Mouse (Mus musculus) embryo, embryonic 10 days (tissue): ENCODE results near the gene Naaa.

ENCODE experiments used
- DNase-seq: peaks from one replicate; pipeline ENCODE4 v3.0.0-alpha.2; 2015; ENCODE audit warnings: low spot score

Naaa gene

DNA sequence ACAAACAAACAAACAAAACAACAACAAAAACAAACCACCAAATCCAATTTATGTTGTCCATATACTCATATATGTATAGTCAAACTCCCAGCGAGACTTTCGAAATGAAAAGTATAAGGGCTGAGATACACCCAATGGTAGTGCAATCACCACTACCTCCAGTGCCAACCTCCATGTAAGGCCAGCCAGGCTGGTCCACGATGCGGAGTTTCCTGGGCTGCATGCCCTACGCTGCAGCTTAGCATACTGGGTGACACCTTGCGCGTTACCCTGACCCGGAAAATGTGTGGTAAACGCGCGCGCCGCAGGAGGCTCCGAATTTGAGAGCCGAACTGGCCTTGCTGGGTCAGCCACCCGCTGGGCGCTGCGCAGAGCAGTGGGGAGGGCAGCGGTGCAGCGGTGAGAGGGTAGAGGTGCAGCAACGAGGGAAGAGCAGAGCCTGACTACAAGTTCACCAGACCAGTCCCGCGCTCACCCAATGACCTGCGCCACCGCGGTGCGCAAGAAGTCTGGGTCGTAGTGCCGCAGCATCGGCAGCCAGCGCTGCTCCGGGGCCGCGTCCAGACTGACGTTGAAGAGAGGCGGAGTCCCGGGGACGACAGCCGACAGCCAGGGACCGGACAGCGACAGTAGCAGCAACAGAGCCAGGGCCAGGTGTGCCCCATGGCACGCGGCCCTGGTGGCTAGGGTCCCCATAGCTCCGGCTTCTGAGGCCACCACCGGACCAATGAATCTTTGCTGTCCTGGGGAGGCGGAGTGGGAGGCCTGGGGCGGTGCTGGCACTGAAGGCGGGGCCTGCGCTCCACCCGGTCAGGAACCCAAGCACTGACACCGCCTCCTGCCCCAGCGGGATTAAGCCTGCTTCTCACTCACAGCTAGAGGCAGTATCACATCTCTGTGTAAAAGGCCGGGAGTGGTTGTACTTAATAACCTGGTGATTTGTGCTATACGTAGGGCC lies at the start of gene Naaa:
Gene Naaa, minus strand, starts transcription at position 734 of the 958 bp plus-strand sequence.
- DNase-seq, result peak; percentile 91

GRCm38 (mm10) chr5:92327367-92327766 lies 49.4 kb upstream of the Naaa start:
- DNase-seq, result no peak

- DNase-seq, result no peak
Observed at GRCm38 (mm10) chr5:92323264-92323663, 45.3 kb upstream of the Naaa start.

DNA sequence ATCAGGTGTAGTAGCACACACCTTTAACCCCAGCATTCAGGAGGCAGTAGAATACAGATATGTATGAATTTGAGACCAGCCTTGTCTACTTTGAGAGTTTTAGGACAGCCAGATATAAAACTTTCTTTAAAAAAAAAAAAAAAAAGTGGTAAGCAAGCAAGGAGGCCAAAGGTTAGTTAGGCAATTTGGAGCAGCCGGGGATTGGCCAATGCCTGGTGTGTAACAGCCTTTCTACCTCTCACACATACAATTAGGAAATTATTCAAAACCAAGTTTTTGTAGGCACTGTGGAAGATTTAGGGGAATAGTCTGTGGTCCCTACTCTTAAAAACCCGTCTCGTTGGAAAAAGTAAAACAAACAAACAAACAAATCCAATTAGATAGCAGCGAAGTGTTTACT lies 44.6 kb upstream of the Naaa start:
- DNase-seq, result no peak

DNA sequence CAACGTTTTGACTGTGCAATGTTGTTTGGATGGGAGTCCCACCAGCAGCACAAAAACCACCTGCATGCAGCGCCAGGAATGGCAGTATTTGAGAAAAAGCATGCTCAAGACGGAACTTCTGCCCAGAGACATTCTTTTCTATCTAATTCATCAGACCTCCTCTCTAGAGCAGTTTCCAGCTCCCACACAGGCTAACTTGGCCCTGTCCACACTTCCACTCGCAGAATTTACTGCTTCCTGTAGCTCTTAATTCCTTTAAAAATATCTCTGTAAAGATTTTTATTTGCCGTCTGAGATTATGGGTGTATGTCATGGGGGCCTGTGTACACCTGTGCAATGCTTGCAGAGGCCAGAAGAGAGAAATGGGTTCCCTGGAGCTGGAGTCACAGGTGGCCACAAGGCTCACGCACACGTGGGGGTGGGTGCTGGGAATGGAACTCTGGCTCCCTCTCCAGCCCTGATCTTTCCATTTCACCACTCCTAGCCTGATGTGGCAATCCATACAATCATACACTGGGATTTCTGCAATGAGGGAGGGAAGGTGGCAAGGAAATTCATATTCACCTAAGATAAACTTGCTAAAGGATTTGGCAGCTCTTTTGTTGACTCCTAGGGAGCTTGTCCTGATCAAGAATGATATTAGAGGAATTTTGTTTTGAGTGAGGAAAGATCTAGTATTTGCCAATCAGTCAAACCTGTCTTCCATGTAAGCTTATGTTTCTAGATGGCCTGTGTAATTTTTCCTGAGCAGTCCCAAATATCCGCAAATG lies 43.8 kb upstream of the Naaa start:
- no peak for DNase-seq

DNA sequence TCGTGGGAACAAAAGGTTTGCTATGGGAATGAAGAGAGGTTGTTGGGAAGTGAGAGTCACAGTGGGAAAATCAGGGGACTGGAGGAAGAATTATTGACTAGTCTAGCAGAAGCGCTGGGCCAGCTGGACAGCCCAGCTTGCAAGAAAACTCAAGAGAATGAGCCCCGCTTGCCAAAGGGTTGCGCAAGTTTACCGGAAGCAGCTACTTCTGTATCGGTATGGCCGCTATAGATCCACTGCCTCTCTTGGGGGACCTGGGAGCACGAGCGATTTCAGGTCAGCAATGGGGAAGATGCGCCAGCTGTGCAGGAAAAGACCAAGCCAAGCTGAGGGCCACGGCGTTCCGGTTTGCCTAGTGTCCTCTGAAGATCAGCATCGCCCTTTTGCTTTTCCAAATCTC lies 40.6 kb upstream of the Naaa start:
- no peak for DNase-seq

DNA sequence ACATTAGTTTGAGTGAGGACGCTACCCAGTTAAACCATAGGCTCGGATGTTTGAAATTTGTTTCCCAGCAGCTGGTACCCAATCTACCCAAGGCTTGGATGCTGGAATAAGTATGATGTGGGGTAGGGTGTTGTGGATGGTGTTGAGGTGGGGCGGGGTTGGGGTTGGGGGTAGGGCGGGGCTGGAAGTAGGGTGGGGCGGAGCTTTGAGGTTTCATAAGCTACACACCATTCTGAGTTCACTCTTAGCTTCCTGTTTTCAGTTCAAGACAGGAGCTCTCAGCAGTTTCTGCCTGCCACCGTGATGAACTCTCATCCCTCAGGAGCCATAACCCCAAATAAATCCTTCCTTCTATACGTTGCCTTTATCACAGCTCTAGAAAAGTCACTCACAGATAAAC lies 40.1 kb upstream of the Naaa start:
- no peak for DNase-seq

- no peak for DNase-seq
Observed at GRCm38 (mm10) chr5:92313776-92314175, 35.8 kb upstream of the Naaa start.

DNA sequence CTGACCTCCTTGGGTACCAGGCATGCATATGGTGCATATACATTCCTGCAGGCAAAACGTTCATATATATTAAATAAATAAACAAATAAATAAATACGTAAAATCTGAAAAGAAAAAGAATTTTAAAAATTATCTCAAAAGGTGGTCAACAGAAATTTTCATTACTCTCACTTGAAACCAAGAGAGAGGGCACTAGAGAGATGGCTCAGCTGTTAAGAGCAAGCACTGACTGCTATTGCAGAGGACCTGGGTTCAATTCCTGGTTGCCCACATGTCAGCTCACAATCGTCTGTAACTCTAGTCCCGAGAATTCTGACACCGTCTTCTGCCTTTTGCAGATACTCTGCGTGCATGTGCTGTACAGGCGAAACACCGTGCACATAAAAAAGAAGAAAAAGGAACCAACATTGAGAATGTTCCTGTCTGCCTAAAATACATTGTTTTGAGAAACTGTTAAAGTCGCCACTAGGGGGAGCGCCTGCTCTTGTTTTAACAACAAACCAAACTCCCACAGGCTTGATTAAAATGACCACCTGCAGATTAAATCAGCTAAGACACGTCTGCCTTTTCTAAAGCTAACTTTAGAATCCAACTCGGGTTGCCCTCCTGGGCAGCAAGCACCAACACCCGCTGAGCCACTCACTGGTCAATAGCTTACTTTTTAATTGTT lies 34.2 kb upstream of the Naaa start:
- peak; percentile 82 for DNase-seq

DNA sequence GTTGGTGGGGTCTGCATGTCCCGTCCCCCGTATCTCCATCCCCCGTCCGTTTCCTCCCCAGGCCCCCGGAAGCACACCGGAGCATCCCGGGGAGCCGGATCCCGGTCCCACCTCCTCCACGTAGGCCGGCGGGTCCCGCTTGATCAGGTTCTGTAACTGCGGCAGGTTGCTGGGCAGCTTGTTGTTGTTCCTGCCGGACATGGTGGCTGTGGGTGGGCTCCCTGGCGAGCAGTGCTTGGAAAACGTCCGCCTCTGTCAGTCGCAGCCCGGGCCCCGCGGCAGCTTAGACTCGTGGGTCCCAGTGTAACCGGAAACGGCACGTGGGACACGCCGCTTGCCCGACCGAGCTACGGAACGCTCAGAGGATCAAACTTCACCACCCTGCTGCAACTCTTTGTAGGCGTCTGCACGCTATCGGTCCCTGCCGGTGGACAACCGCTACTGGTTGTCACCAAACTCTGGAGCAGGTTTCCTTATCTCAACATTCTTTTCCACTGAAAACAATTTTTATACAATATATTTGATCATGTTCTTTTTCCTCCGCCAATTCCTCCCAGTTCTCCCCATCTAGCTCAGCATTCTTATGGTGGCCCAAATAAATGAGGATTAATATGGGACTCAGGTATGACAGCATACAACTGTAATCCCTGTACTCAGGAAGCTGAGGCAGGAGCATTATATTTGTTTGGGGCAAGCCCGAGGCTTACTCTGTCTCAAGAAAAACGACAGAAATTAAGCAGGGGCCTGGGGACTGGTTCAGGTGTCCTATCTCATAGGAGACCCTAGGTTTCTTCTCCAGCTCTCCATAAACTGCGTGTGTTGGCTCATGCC lies 31.9 kb upstream of the Naaa start, which contains the start of gene Sdad1:
Gene Sdad1, minus strand, starts transcription at position 799 of the 831 bp plus-strand sequence.
- peak; percentile 98 for DNase-seq

DNA sequence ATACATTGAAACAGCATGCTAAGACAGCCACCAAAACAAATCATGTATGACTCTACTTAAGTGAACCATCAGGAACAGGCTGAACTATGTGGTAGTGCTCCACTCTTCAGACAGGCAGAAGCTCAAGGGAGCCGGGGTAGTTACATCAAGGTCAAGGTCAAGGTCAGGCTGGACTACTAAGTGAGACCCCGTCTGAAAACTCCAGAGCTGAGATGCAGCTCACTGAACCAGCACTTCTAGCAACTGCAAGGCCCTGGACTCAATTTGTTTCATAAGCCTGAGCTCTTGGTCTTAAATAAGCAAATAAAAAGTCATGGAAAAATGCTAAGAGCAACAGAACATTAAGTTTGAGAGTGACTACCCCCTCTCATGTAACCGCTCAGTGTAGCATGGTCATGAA lies 26.3 kb upstream of the Naaa start:
- DNase-seq, result no peak

DNA sequence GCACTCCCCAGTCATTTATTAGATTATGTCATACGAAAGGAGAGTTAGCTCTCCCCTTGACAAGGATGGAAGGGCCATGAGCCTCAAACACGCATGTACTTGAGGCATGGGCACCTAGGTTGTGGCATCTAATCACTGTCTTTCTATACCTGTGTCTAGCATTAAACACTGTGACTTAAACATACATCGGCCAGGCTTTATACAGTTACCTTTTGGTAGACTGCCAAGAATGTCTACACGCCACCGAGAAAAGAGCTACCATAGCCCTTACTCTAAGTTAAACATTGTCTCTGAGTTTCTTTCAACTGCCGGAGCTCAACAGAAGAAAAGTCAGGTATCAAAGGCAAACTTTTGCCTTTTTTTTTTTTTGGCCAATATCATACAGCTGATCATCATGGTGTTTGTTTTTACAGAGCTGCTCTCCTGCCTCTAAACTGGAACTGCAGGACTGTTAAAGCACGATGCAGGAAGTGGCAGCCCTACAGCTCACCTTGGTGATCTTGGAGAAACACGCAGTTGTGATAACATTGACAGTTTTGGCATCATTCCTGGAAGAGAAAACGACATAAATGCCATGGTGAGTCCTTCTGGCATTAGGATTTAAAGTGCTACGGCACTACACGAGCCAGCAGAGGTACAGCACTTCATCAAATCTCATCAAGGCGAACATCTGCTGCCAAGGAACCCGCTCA lies 24.3 kb upstream of the Naaa start:
- no peak for DNase-seq

- no peak for DNase-seq
Observed at GRCm38 (mm10) chr5:92294525-92294924, 16.6 kb upstream of the Naaa start.

GRCm38 (mm10) chr5:92291652-92292414 lies 13.9 kb upstream of the Naaa start:
- no peak for DNase-seq

DNA sequence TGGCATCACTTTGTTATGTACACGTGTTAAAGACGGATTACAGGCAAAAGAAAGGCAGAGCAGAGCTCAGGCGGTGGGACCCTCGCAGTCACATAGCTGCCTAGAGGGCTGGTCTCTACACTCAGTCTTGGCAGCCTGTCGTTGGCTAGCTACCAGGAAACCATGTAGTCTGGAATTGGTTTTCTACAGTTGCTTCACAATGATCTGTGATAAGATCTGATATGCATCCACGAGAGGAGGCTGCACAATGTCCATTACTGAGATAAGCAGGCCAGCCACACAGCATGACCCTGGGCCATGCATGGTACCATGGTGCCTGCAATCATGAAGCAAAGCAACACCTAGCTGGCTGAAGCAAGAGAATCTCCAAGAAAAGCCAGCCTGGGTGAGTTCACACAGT lies 9.9 kb upstream of the Naaa start:
- DNase-seq, result no peak

DNA sequence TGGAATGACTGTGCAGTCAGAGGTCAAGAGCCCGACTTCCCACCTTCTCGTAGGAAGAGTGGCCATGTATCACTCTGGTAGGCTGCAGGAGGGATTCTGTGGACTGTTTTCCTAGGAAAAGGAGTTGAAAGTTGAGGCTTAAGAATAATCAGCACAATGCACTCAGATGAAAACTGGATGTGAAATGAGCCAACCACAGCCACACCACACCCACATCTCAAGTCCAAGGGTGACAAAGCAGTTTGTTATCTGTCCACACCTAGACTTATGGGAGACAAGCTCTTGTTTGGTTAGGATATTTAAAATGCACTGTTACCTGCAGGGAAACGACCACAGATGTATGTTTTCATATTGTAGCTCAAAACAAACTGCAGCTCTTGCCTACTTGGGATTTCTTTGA lies 5.1 kb upstream of the Naaa start:
- DNase-seq, result peak; percentile 14

DNA sequence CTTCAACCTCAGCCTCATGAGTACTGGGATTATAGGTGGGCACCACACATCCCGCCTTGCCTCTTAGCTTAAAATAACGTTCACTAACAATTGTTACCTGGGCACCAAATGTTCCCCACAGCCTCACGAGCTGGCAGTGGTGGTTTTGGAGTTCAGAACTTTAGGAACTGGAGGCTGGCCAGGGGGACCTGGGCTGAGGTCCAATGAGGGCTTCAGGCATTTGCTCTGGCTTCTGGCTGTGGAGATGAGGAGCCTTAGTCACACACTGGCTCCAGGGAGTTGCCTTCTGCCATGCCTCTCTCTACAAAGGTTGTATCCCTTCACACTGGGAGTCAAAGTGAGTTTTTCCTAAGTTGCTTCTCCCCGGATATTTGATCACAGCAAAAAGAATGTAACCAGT lies 4.6 kb upstream of the Naaa start:
- DNase-seq, result no peak

GRCm38 (mm10) chr5:92278942-92279537 lies 1.1 kb upstream of the Naaa start:
- DNase-seq, result no peak

DNA sequence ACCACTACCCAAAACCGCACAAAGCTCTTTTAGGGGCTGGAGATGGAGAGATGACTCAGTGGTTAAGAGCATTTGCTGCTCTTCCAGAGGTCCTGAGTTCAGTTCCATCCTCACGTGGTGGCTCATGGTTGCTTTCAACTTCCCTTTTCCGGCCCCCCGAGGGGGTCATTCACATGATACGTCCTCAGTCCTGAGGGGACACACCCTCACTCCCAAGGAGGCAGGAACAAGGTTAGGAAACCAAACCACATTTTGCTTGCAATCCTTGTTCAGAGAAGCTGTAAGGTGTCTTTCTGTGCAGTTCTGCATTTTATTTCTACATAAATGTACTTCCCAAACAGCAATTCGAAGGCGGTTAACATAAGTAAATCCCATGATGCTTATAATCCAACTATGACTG lies 7.5 kb downstream of the Naaa start:
- no peak for DNase-seq
